Mouse (Mus musculus) myocyte (in vitro differentiated cells): Measurements from ENCODE around the gene Spire2. TPM values are rescaled to one million over a fixed set of nuclear protein-coding genes. Genes with fewer than 3 reads are reported as not detected.

Experiments used
- H3K27me3 ChIP-seq: one replicate; pipeline ENCODE4 v1.6.1; 2011; ENCODE audit not compliant: control insufficient read depth, insufficient read depth, insufficient read length
- H3K36me3 ChIP-seq: one replicate; pipeline ENCODE4 v1.6.1; 2011; ENCODE audit not compliant: control insufficient read depth, insufficient read depth
- H3K4me2 ChIP-seq: one replicate; pipeline ENCODE4 v1.6.1; 2011; ENCODE audit warnings: low read depth, control low read depth
- H3K4me3 ChIP-seq: one replicate; pipeline ENCODE4 v1.5.1; 2011; ENCODE audit warnings: mild to moderate bottlenecking, control low read depth, moderate library complexity
- H3K79me2 ChIP-seq: one replicate; pipeline ENCODE4 v1.6.1; 2011; ENCODE audit not compliant: control insufficient read depth, insufficient read depth
- H3ac ChIP-seq: one replicate; pipeline ENCODE4 v1.6.1; 2011; ENCODE audit not compliant: control insufficient read depth, insufficient read length
- CEBPB ChIP-seq: IDR thresholded peaks from 2 replicates; pipeline ENCODE4 v1.6.1; 2011; ENCODE audit warnings: mild to moderate bottlenecking, moderate library complexity; ENCODE audit not compliant: poor library complexity, insufficient read depth, severe bottlenecking
- E2F4 ChIP-seq: IDR thresholded peaks from one replicate; pipeline ENCODE4 v1.6.1; 2011; ENCODE audit warnings: mild to moderate bottlenecking, control low read depth, moderate library complexity; ENCODE audit not compliant: insufficient read depth
- MAX ChIP-seq: IDR thresholded peaks from one replicate; pipeline ENCODE4 v1.6.1; 2011; ENCODE audit warnings: low read depth, mild to moderate bottlenecking, control low read depth
- MYOD1 ChIP-seq, 3 experiments: IDR thresholded peaks; one replicate each; pipeline ENCODE4 v1.6.1; 2011; ENCODE audit warnings: control low read depth in 2 of 3, low read depth in 2 of 3, mild to moderate bottlenecking in 2 of 3, moderate library complexity in 1 of 3; ENCODE audit not compliant: insufficient read length in 2 of 3, control insufficient read depth in 1 of 3
- MYOG ChIP-seq, 3 experiments: IDR thresholded peaks; one replicate each; pipeline ENCODE4 v1.6.1; 2011; ENCODE audit warnings: control low read depth in 2 of 3, low read depth in 2 of 3, mild to moderate bottlenecking in 2 of 3; ENCODE audit not compliant: insufficient read length in 2 of 3, control insufficient read depth in 1 of 3, insufficient read depth in 1 of 3
- POLR2A ChIP-seq: IDR thresholded peaks from one replicate; pipeline ENCODE4 v1.6.1; 2011; ENCODE audit warnings: low read depth, mild to moderate bottlenecking, control low read depth, moderate library complexity; ENCODE audit not compliant: insufficient read length
- POLR2AphosphoS2 ChIP-seq: IDR thresholded peaks from one replicate; pipeline ENCODE4 v1.6.1; 2011; ENCODE audit warnings: low read depth, control low read depth; ENCODE audit not compliant: insufficient read length
- REST ChIP-seq: IDR thresholded peaks from one replicate; pipeline ENCODE4 v1.6.1; 2011; ENCODE audit warnings: mild to moderate bottlenecking, control low read depth, moderate library complexity; ENCODE audit not compliant: insufficient read depth, insufficient read length
- SRF ChIP-seq: IDR thresholded peaks from one replicate; pipeline ENCODE4 v1.6.1; 2011; ENCODE audit warnings: low read depth; ENCODE audit not compliant: control insufficient read depth, insufficient read length
- TCF12 ChIP-seq: IDR thresholded peaks from one replicate; pipeline ENCODE4 v1.6.1; 2011; ENCODE audit warnings: mild to moderate bottlenecking, control low read depth; ENCODE audit not compliant: poor library complexity, insufficient read depth, severe bottlenecking
- TCF3 ChIP-seq: IDR thresholded peaks from one replicate; pipeline ENCODE4 v1.6.1; 2011; ENCODE audit warnings: low read depth, control low read depth; ENCODE audit not compliant: insufficient read length
- USF1 ChIP-seq: IDR thresholded peaks from one replicate; pipeline ENCODE4 v1.6.1; 2011; ENCODE audit warnings: low read depth, mild to moderate bottlenecking, control low read depth, moderate library complexity
- polyA plus RNA-seq: library from polyadenylated mRNA; unstranded; fragments of >200 nt; fragmentation: generic; extraction: Trizol; gene quantifications from one replicate; pipeline ENCODE4 v1.2.1, GENCODE M21; 2012; ENCODE audit warnings: missing spikeins

The Spire2 gene
- polyA plus RNA-seq, 1 experiment: 6.8 TPM

DNA sequence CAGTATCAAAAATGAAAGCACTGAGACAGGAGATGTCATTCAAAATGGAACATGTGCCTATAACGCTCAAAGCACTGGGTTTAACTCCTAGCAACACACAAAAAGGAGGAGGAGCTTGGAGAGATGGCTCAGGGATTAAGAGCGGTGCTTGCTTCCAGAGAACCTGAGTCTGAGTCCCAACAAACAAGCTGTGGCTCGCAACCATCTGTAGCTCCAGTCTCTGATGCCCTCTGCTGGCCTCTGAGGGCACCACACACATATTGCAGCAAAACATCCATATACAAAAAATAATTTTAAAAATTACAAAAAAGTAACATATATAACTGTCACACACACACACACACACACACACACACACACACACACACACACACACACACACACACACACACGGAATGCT is 42.3 kb upstream of the Spire2 start:
- Histone ChIP-seq H3ac (no peak overlapping the region), H3K36me3 (no peaks in the 10 kb centered on the region), H3K4me3 (no peak overlapping the region), H3K79me2 (no peaks in the 10 kb centered on the region), H3K27me3 (no peaks in the 10 kb centered on the region), H3K4me2 (no peak overlapping the region)
- TF ChIP-seq USF1 (no peak), TCF3 (no peak), POLR2A (no peak), TCF12 (no peak), CEBPB (no peak), E2F4 (no peak), SRF (no peak), MAX (no peak), REST (no peak), MYOG (IDR thresholded peaks at IDR 0.05; ENCODE audit: control insufficient read depth in 1 of 3, insufficient read depth in 1 of 3, insufficient read length in 2 of 3, low read depth in 2 of 3) (no peak), MYOD1 (IDR thresholded peaks at IDR 0.05; ENCODE audit: control insufficient read depth in 1 of 3, insufficient read length in 2 of 3, low read depth in 2 of 3) (no peak), POLR2AphosphoS2 (no peak)

DNA sequence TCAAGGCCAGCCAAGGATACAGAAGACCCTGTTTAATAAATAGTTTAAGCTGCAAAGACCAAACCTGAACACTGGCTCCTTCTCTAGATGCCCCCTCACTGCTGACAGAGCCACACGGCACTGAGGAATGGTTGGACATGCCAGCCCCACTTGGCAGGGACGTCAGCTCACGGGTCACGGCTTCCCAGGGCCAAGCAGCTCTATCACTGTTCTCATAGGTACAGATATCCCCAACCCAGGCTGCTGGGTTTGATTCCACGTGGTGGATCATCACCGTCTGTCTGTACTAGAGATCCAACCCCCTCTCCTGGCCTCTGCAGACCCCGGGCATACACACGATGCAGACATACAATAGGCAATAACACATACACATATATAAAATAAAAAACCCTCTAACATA is 41.8 kb upstream of the Spire2 start:
- no peaks in the 10 kb centered on the region for H3K36me3 ChIP-seq

DNA sequence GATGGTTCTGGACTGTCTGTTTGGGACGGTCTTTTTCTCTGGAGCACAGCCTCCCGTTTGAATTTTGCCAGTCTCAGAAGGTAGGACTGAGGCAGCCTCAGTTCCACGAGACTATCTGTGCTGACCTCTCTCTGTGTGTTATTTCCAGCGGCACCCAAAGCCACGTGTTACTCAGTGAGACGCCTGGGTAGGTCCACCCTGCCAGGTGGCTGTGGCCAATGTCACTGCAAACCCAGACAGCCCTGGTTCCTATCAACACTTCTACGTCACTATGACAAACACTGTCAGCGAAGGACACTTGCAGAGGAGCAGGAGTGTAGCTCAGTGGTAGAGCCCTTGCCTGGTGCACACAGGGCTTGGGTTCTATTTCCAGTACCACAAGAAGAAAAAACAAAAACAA is 40.8 kb upstream of the Spire2 start:
- no peaks in the 10 kb centered on the region for H3K36me3 ChIP-seq
- H3K79me2 ChIP-seq: no peaks in the 10 kb centered on the region
- H3K27me3 ChIP-seq: no peaks in the 10 kb centered on the region
- no peak overlapping the region for H3K4me3 ChIP-seq
- no peak for TF ChIP-seq REST
- no peak for TF ChIP-seq TCF12
- TF ChIP-seq MYOG (IDR thresholded peaks at IDR 0.05; ENCODE audit: control insufficient read depth in 1 of 3, insufficient read depth in 1 of 3, insufficient read length in 2 of 3, low read depth in 2 of 3): no peak
- no peak for TF ChIP-seq SRF
- TF ChIP-seq CEBPB: no peak
- TF ChIP-seq USF1: no peak
- no peak for TF ChIP-seq MAX
- no peak for TF ChIP-seq POLR2AphosphoS2
- TF ChIP-seq TCF3: no peak
- no peak for TF ChIP-seq MYOD1 (IDR thresholded peaks at IDR 0.05; ENCODE audit: control insufficient read depth in 1 of 3, insufficient read length in 2 of 3, low read depth in 2 of 3)
- TF ChIP-seq E2F4: no peak
- TF ChIP-seq POLR2A: no peak
- H3K4me2 ChIP-seq: no peak overlapping the region
- H3ac ChIP-seq: no peak overlapping the region

More for the DNA sequence above, 41.8 kb upstream of the Spire2 start:
- no peaks in the 10 kb centered on the region for H3K27me3 ChIP-seq
- no peak overlapping the region for H3ac ChIP-seq
- H3K4me3 ChIP-seq: no peak overlapping the region
- H3K79me2 ChIP-seq: no peaks in the 10 kb centered on the region
- TF ChIP-seq MYOG (IDR thresholded peaks at IDR 0.05; ENCODE audit: control insufficient read depth in 1 of 3, insufficient read depth in 1 of 3, insufficient read length in 2 of 3, low read depth in 2 of 3) (no peak), POLR2A (no peak), CEBPB (no peak), TCF3 (no peak), MAX (no peak), USF1 (no peak), E2F4 (no peak), TCF12 (no peak), REST (no peak), SRF (no peak), POLR2AphosphoS2 (no peak), MYOD1 (IDR thresholded peaks at IDR 0.05; ENCODE audit: control insufficient read depth in 1 of 3, insufficient read length in 2 of 3, low read depth in 2 of 3) (no peak)
- no peak overlapping the region for H3K4me2 ChIP-seq

GRCm38 (mm10) chr8:123292281-123292680 is 40.2 kb upstream of the Spire2 start:
- TF ChIP-seq REST: no peak
- TF ChIP-seq POLR2AphosphoS2: no peak
- TF ChIP-seq MAX: no peak
- TF ChIP-seq CEBPB: no peak
- TF ChIP-seq MYOD1 (IDR thresholded peaks at IDR 0.05; ENCODE audit: control insufficient read depth in 1 of 3, insufficient read length in 2 of 3, low read depth in 2 of 3): no peak
- no peak for TF ChIP-seq E2F4
- TF ChIP-seq SRF: no peak
- no peak for TF ChIP-seq TCF3
- no peak for TF ChIP-seq MYOG (IDR thresholded peaks at IDR 0.05; ENCODE audit: control insufficient read depth in 1 of 3, insufficient read depth in 1 of 3, insufficient read length in 2 of 3, low read depth in 2 of 3)
- no peak for TF ChIP-seq TCF12
- Histone ChIP-seq H3K4me3 (no peak overlapping the region), H3K4me2 (no peak overlapping the region), H3K27me3 (no peaks in the 10 kb centered on the region), H3ac (no peak overlapping the region), H3K36me3 (no peaks in the 10 kb centered on the region), H3K79me2 (no peaks in the 10 kb centered on the region)
